Mouse (Mus musculus): Measurements from ENCODE around the gene Gm11634.

- TF ChIP-seq POLR2A (IDR thresholded peaks at IDR 0.05; ENCODE audit: low read depth, low read length) (no peak), CTCF (IDR thresholded peaks at IDR 0.05; ENCODE audit: extremely low read depth, insufficient read depth, insufficient read length, insufficient replicate concordance) (no peak)
Observed at GRCm38 (mm10) chr11:101556954-101557353, 42.1 kb downstream of the Gm11634 start.

Data from spleen, adult 2 months (tissue).